Mouse (Mus musculus) brain, embryonic 14.5 days (tissue): ENCODE results near the gene Atp6v0e2. TPM values are rescaled to one million over a fixed set of nuclear protein-coding genes. Genes with fewer than 3 reads are reported as not detected.

Experiments used
- DNase-seq: peaks from one replicate; pipeline ENCODE4 v3.0.0-alpha.2; 2011; ENCODE audit warnings: low read depth
- CTCF ChIP-seq: fragments of 200-500 bp; IDR thresholded peaks from 2 replicates; pipeline ENCODE4 v1.5.1; 2012; ENCODE audit warnings: inconsistent platforms, mild to moderate bottlenecking, moderate library complexity, borderline replicate concordance; ENCODE audit not compliant: insufficient read depth, insufficient read length; ENCODE audit errors: extremely low read depth
- POLR2A ChIP-seq: fragments of 200-500 bp; IDR thresholded peaks from 2 replicates; pipeline ENCODE4 v1.6.1; 2012; ENCODE audit warnings: mild to moderate bottlenecking, inconsistent platforms, borderline replicate concordance; ENCODE audit not compliant: poor library complexity, insufficient read depth, insufficient read length, severe bottlenecking; ENCODE audit errors: extremely low read depth
- polyA plus RNA-seq: library from polyadenylated mRNA; depleted of rRNA; stranded (reverse); fragments of >200 nt; gene quantifications from 2 replicates; pipeline ENCODE4 v1.2.3, GENCODE M21; 2012; rRNA removed

The Atp6v0e2 gene
- polyA plus RNA-seq, 1 experiment = 220 TPM

DNA sequence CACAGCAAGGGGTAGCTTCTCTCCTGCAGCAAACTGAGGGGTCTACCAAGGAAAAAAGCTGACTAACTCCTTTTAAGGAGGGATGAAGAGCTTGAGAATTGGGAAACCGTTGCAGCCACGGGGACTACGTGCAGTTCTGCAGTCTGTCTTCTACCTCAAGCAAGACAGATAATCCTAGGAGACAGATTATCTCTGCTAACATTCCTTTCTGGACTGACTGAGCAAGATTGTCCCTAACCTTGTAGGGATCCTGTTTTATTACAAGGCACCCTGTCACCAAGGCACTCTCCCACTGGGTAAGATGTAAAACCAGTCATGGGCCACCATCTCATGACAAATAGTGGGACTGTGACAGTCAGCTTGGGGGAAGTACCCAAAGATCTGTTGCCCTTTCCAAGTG lies 43.8 kb downstream of the Atp6v0e2 start:
- no peak for DNase-seq
- TF ChIP-seq CTCF = no peak
- TF ChIP-seq POLR2A = no peak

DNA sequence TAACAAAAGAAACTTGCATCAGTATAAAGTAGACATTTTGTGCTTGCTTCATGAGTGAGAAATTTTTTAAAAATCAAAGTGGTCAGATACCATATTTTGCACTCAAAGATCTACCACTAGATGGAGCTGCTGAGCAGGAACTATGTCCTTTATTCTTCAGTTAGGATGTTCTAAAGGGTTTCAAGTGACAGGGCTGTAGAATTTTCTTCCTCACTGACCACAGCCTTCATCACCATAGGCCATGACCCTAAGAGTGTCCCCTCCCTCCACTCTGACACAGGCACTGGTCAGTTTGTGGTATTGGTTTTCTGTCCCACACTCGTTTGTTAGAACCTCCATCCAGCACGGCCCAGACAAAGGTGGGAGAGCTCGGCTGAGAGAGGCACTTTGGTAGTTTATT lies 44.6 kb downstream of the Atp6v0e2 start:
- DNase-seq = peak; percentile 77
- TF ChIP-seq CTCF (peak; percentile 19; the same call in 1 of the 2 replicates), POLR2A (no peak)

DNA sequence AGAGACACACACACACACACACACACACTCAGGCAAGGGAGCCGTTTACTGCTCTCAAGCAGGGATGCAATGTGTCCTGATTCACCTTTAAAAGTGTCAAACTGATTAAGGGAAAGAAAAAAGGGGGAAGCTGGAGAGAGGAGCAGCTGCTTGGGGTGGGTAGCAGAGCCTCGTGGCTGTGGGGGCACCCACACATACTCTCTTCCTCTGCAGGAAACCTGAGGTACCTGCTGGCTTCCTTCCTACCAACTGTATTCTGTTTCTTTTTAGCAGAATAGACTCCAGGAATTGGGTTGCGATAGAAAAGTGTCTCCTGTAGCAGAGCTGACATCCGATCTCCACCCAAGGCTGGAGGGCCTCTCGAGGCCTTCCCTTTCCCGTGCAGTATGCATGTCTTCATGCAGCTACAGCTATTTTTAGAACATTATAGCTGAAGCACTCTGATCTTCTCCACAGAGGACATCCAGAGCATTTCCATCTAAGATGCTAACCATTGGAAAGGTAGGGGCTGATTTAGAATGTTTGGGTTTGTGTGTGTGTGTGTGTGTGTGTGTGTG lies 51.9 kb downstream of the Atp6v0e2 start, which contains the start of gene Gm45021:
Gene Gm45021 (plus strand): TSS at position 417 of the 557 bp plus-strand sequence.
- TF ChIP-seq CTCF (no peak), POLR2A (no peak)
- no peak for DNase-seq

Other genes with a start within 250 kb of the Atp6v0e2 start
- 48.0 and 52.3 TPM in 2 replicates for gene Krba1, start 142.0 kb upstream of the Atp6v0e2 start, polyA plus RNA-seq
- 33.5 and 37.0 TPM in 2 replicates for gene Zfp467, start 91.8 kb upstream of the Atp6v0e2 start, polyA plus RNA-seq
- 1.3 and 1.7 TPM in 2 replicates for gene Sspo, start 89.4 kb upstream of the Atp6v0e2 start, polyA plus RNA-seq
- 31.3 and 35.6 TPM in 2 replicates for gene Lrrc61, start 17.2 kb downstream of the Atp6v0e2 start, polyA plus RNA-seq
- 2.8 and 3.1 TPM in 2 replicates for gene Rarres2, start 35.2 kb downstream of the Atp6v0e2 start, polyA plus RNA-seq
- not detected in 2 replicates for gene Gm45021, start 52.0 kb downstream of the Atp6v0e2 start, polyA plus RNA-seq
- gene Repin1, start 56.3 kb downstream of the Atp6v0e2 start, polyA plus RNA-seq = 60.0 and 69.2 TPM in 2 replicates
- not detected in 2 replicates for gene Gm44965, start 56.3 kb downstream of the Atp6v0e2 start, polyA plus RNA-seq
- gene Zfp775, start 64.4 kb downstream of the Atp6v0e2 start, polyA plus RNA-seq = 14.6 and 15.0 TPM in 2 replicates
- gene AI854703, start 89.1 kb downstream of the Atp6v0e2 start, polyA plus RNA-seq = 11.0 and 14.0 TPM in 2 replicates
- 0.81 and 1.6 TPM in 2 replicates for gene Gimap8, start 109.6 kb downstream of the Atp6v0e2 start, polyA plus RNA-seq
- gene Gimap9, start 138.5 kb downstream of the Atp6v0e2 start, polyA plus RNA-seq = 1.6 and 1.7 TPM in 2 replicates
- 1.2 and 1.6 TPM in 2 replicates for gene Gimap4, start 146.9 kb downstream of the Atp6v0e2 start, polyA plus RNA-seq
- 3.5 and 5.2 TPM in 2 replicates for gene Gimap6, start 170.6 kb downstream of the Atp6v0e2 start, polyA plus RNA-seq
- gene Gm28053, start 181.0 kb downstream of the Atp6v0e2 start, polyA plus RNA-seq = 0.40 TPM in 1 of 2 replicates, not detected in the other
- not detected in 2 replicates for gene Gimap7, start 181.0 kb downstream of the Atp6v0e2 start, polyA plus RNA-seq
- gene Gimap1, start 201.4 kb downstream of the Atp6v0e2 start, polyA plus RNA-seq = 1.0 and 2.2 TPM in 2 replicates
- 0.87 and 1.2 TPM in 2 replicates for gene Gimap5, start 208.6 kb downstream of the Atp6v0e2 start, polyA plus RNA-seq
- gene Gimap3, start 233.2 kb downstream of the Atp6v0e2 start, polyA plus RNA-seq = not detected in 2 replicates